Mouse (Mus musculus) adrenal gland, adult 8-10 months (tissue): ENCODE measurements around the gene Gga1. TPM values are rescaled to one million over a fixed set of nuclear protein-coding genes. Genes with fewer than 3 reads are reported as not detected.
"Not testable (repeated sequence)": the region's sequence is repeated elsewhere in the genome, so short reads cannot be mapped to it uniquely, and the experiment has no call there.

Experiments used
- DNase-seq: peaks from one replicate; pipeline ENCODE4 v3.0.0; 2022
- total RNA-seq, 4 experiments: library from RNA; stranded (reverse); gene quantifications; 2 replicates each; pipeline ENCODE4 v1.2.4; 2022

Gga1 gene
- total RNA-seq, 4 experiments from 2014 or later, result 57.9 to 79.2 (median 66.5) TPM

GRCm38 (mm10) chr15:78845321-78845720 is 31.7 kb upstream of the Gga1 start:
- no peak for DNase-seq

- DNase-seq, result no peak
These were observed 31.1 kb upstream of the Gga1 start for GRCm38 (mm10) chr15:78845867-78846266.

GRCm38 (mm10) chr15:78846352-78846751 is 30.6 kb upstream of the Gga1 start:
- DNase-seq, result no peak

GRCm38 (mm10) chr15:78846805-78847204 is 30.2 kb upstream of the Gga1 start:
- not testable (repeated sequence) for DNase-seq

- DNase-seq, result peak; percentile 74
These were observed 28.5 kb upstream of the Gga1 start for GRCm38 (mm10) chr15:78848467-78848866.

- no peak for DNase-seq
These were observed 27.5 kb upstream of the Gga1 start for GRCm38 (mm10) chr15:78849485-78849884.

GRCm38 (mm10) chr15:78850059-78850824 is 26.7 kb upstream of the Gga1 start:
- DNase-seq, result no peak

GRCm38 (mm10) chr15:78850944-78851343 is 26.0 kb upstream of the Gga1 start:
- DNase-seq, result no peak

GRCm38 (mm10) chr15:78851505-78852153 is 25.4 kb upstream of the Gga1 start:
- DNase-seq, result peak; percentile 86

GRCm38 (mm10) chr15:78855303-78855965 is 21.6 kb upstream of the Gga1 start, which contains the start of gene Lgals2:
Lgals2 (minus strand) TSS chr15:78855529.
- DNase-seq, result no peak

- DNase-seq, result no peak
These were observed 20.0 kb upstream of the Gga1 start for GRCm38 (mm10) chr15:78857009-78857408.

- DNase-seq, result no peak
These were observed 17.7 kb upstream of the Gga1 start for GRCm38 (mm10) chr15:78859311-78859710.

GRCm38 (mm10) chr15:78859714-78860113 is 17.3 kb upstream of the Gga1 start:
- no peak for DNase-seq

- no peak for DNase-seq
These were observed 14.7 kb upstream of the Gga1 start for GRCm38 (mm10) chr15:78862280-78862679.

GRCm38 (mm10) chr15:78863154-78863553 is 13.8 kb upstream of the Gga1 start:
- no peak for DNase-seq

GRCm38 (mm10) chr15:78863852-78864253 is 13.1 kb upstream of the Gga1 start:
- DNase-seq, result no peak

GRCm38 (mm10) chr15:78868398-78868797 is 8.6 kb upstream of the Gga1 start:
- no peak for DNase-seq

GRCm38 (mm10) chr15:78868826-78869233 is 8.2 kb upstream of the Gga1 start:
- no peak for DNase-seq

GRCm38 (mm10) chr15:78869775-78870174 is 7.2 kb upstream of the Gga1 start:
- DNase-seq, result no peak

- no peak for DNase-seq
These were observed 4.9 kb upstream of the Gga1 start for GRCm38 (mm10) chr15:78872021-78872608.

- no peak for DNase-seq
These were observed 3.1 kb upstream of the Gga1 start for GRCm38 (mm10) chr15:78873803-78874435.

GRCm38 (mm10) chr15:78874989-78875388 is 2.0 kb upstream of the Gga1 start:
- no peak for DNase-seq

GRCm38 (mm10) chr15:78875537-78875936 is 1.5 kb upstream of the Gga1 start:
- no peak for DNase-seq
